Mouse (Mus musculus): Measurements from ENCODE around the gene Harbi1. TPM values are rescaled to one million over a fixed set of nuclear protein-coding genes. Genes with fewer than 3 reads are reported as not detected.

Harbi1 gene
- polyA plus RNA-seq, 1 experiment from 2014 or later = 17.4 TPM

DNA sequence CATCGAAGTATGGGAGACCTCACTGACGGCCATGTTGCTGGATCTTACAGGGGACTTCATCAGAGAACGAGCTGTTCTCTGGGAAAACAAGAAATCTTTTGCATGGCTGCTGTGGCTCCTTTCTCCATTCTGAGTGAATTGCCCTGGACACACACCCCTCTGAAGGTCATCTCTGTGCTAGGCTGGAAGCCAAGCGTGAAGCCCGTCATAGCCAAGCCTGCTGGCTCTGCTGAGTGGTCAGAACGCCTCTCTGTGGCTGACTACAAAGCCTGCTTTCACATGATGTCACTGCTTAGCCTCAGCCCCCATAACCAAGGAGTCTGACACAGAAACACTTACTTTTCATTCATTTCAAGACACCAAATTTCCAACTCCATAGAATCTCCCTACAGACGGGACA lies 21.2 kb upstream of the Harbi1 start:
- Histone ChIP-seq H3K27me3 (ENCODE audit: insufficient read depth, poor library complexity, severe bottlenecking) (no peaks in the 10 kb centered on the region), H3K4me3 (no peak overlapping the region), H3K27ac (no peak overlapping the region), H3K4me1 (no peaks in the 10 kb centered on the region), H3K9me3 (no peaks in the 10 kb centered on the region), H3K36me3 (peaks cover 56% of the 10 kb centered on the region)
- DNase-seq (ENCODE audit: low spot score) = no peak
- 74% methylated on average over 7 of the region's 7 CpGs for WGBS

DNA sequence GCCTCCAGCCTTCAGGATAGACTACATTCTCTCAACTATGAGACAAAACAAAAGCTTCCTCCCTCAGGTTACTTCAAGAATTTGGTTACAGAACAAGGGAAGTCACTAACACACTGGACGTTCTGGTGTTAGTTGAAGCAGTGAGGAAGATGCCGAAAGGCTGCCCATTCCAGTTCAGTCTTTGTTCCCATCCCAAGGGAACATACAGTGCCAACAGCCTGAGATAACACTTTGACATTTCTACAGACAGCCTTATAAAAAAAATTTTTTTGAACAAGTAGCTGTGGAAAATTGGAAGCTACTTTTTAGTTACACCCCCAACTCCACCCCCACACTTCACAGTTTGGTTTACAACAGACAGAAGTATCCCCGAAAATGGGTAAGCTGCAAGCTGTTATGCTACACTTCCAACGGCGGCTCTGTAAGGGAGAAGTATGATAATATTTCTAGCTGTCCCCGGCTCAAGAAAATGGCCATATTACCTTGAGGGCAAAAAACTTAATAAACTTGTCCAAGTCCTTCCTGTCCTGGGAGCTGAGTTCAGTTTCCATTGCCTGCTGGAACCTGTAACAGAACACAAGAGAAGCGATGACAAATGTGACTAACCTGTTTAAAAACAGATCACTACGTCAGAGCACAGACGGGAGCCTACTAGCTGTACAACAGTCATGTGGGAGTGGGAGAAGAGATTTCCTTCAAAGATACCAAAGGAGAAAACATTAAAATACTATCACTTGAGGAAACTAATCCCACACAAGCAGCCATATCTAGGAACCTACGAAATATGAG lies 15.0 kb upstream of the Harbi1 start:
- Histone ChIP-seq H3K4me3 (no peak overlapping the region), H3K9me3 (no peaks in the 10 kb centered on the region), H3K27me3 (ENCODE audit: insufficient read depth, poor library complexity, severe bottlenecking) (no peaks in the 10 kb centered on the region), H3K27ac (no peak overlapping the region), H3K36me3 (peaks cover 20% of the 10 kb centered on the region), H3K4me1 (no peaks in the 10 kb centered on the region)
- DNase-seq (ENCODE audit: low spot score) = no peak
- WGBS = 77% methylated on average over 10 of the region's 10 CpGs

DNA sequence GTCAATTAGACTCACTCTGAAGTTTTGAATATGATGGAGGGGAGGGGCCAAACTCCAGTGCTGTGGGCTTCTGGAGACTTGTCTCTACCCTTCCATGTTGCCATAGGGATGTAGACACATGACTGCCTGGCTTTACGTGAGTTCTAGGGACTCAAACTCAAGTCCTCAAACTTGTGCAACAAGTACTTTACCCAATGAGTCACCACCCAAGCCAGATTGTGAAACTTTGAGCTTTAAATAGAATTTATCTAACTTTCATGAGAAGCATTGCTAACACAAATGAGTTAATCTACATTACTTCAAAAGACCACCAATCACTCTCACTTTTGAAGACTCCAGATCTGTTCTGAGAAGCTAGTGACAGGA lies 14.4 kb upstream of the Harbi1 start:
- no peak for DNase-seq (ENCODE audit: low spot score)
- Histone ChIP-seq H3K9me3 (no peaks in the 10 kb centered on the region), H3K27ac (no peak overlapping the region), H3K4me3 (no peak overlapping the region), H3K27me3 (ENCODE audit: insufficient read depth, poor library complexity, severe bottlenecking) (no peaks in the 10 kb centered on the region), H3K36me3 (peaks cover 20% of the 10 kb centered on the region), H3K4me1 (no peaks in the 10 kb centered on the region)
- 73% methylated on average over 1 of the region's 1 CpGs for WGBS

DNA sequence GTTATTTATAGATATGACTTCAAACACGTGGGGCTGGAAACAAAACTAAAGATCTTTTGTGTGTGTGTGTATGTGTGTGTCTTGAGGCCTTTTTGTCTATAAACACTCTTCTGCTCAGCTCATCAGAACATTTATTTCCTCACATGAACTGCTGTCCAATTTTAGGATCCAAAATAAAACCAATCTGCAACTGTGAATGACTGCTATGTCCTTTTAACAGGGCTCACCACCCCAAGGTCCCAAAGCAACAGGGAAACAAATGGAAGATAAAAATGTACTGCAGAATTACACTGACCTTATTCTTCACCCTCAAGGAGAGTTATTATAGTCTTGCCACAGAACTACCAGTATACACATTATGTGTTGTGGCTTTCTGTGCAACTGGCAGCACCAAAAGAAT lies 11.4 kb upstream of the Harbi1 start:
- Histone ChIP-seq H3K27ac (no peak overlapping the region), H3K27me3 (ENCODE audit: insufficient read depth, poor library complexity, severe bottlenecking) (no peaks in the 10 kb centered on the region), H3K9me3 (no peaks in the 10 kb centered on the region), H3K4me3 (no peak overlapping the region), H3K36me3 (peaks cover 6% of the 10 kb centered on the region), H3K4me1 (no peaks in the 10 kb centered on the region)
- 76% methylated on average over 1 of the region's 1 CpGs for WGBS
- DNase-seq (ENCODE audit: low spot score) = no peak

DNA sequence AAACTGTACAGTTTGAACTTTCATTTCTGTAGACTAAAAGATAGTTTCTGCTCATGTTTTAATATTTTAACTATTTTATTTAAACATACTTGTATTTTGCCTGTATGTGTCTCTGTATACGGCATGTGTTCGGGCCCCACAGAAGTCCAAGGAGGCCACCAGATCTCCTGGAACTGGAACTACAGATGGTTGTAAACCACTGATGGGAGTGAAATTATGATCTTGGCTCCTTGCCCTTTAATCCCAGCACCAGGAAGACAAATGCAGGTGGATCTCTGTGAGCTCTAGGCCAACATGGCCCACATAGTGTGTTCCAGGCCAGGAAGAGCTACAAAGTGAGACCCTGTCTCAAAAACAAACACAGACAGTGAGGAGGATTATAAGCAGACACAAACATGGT lies 9.3 kb upstream of the Harbi1 start:
- Histone ChIP-seq H3K27me3 (ENCODE audit: insufficient read depth, poor library complexity, severe bottlenecking) (no peaks in the 10 kb centered on the region), H3K4me3 (no peak overlapping the region), H3K4me1 (no peaks in the 10 kb centered on the region), H3K9me3 (no peaks in the 10 kb centered on the region), H3K27ac (no peak overlapping the region), H3K36me3 (no peaks in the 10 kb centered on the region)
- 91% methylated on average over 2 of the region's 2 CpGs for WGBS
- DNase-seq (ENCODE audit: low spot score) = no peak

DNA sequence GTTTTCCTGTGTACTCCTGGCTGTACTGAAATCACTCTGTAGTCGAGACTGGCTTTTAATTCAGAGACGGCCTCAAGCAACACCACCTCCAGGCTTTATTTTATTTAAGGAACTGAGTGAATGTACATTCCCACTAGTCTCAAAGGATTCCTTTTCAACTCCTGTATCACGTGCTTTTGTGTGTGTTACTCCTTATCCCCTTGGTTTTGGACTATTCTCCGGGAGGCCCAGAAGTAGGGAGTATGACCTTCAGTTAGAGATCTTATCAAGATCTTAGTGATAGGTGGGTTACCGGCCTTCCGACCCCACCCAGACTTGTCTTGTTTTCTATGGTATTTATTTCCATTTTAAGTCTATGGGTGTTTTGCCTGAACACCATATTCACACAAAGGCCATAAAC lies 4.9 kb upstream of the Harbi1 start:
- no peak overlapping the region for H3K27ac ChIP-seq
- no peaks in the 10 kb centered on the region for H3K36me3 ChIP-seq
- DNase-seq (ENCODE audit: low spot score) = no peak
- no peaks in the 10 kb centered on the region for H3K27me3 ChIP-seq (ENCODE audit: insufficient read depth, poor library complexity, severe bottlenecking)
- H3K9me3 ChIP-seq = no peaks in the 10 kb centered on the region
- H3K4me1 ChIP-seq = peaks cover 7% of the 10 kb centered on the region
- WGBS = 81% methylated on average over 6 of the region's 6 CpGs
- no peak overlapping the region for H3K4me3 ChIP-seq

DNA sequence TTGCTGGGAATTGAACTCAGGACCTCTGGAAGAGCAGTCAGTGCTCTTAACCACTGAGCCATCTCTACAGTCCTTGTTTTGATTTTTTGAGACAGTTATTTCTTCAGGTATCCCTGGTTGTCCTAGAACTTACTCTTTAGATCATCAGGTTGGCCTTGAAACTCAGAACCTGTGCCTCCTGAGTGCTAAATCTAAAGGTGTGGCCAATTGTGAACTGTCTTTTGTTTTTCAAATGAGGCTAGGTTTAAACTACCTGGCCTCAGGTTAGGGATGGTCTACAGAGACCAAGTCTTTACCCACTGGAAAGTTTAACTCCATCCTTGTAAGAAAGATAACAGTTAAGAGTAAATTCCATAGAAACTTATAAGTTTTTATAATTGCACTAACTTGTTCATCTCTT lies 4.2 kb upstream of the Harbi1 start:
- Histone ChIP-seq H3K4me1 (peaks cover 10% of the 10 kb centered on the region), H3K27ac (no peak overlapping the region), H3K4me3 (no peak overlapping the region), H3K36me3 (no peaks in the 10 kb centered on the region), H3K9me3 (no peaks in the 10 kb centered on the region), H3K27me3 (ENCODE audit: insufficient read depth, poor library complexity, severe bottlenecking) (no peaks in the 10 kb centered on the region)
- DNase-seq (ENCODE audit: low spot score) = no peak

DNA sequence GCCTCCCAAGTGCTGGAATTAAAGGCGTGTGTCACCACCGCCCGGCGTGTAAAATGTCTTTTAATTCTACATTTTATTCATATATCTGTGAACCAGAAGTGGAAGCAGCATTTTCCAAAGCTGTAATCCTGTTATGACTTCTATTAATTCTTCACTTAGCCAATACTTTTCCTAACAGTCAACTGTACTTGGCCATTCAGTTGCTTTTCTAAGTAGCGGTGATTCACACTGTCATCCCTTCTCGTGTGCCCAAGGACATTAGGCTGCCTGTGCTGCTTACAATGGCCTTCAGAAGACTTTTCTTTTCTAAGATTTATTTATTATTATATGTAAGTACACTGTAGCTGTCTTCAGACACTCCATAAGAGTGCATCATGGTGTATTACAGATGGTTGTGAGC lies 2.3 kb upstream of the Harbi1 start:
- Histone ChIP-seq H3K27me3 (ENCODE audit: insufficient read depth, poor library complexity, severe bottlenecking) (no peaks in the 10 kb centered on the region), H3K9me3 (no peaks in the 10 kb centered on the region), H3K27ac (no peak overlapping the region), H3K36me3 (no peaks in the 10 kb centered on the region), H3K4me3 (no peak overlapping the region), H3K4me1 (peaks cover 19% of the 10 kb centered on the region)
- WGBS = 87% methylated on average over 6 of the region's 6 CpGs
- no peak for DNase-seq (ENCODE audit: low spot score)

DNA sequence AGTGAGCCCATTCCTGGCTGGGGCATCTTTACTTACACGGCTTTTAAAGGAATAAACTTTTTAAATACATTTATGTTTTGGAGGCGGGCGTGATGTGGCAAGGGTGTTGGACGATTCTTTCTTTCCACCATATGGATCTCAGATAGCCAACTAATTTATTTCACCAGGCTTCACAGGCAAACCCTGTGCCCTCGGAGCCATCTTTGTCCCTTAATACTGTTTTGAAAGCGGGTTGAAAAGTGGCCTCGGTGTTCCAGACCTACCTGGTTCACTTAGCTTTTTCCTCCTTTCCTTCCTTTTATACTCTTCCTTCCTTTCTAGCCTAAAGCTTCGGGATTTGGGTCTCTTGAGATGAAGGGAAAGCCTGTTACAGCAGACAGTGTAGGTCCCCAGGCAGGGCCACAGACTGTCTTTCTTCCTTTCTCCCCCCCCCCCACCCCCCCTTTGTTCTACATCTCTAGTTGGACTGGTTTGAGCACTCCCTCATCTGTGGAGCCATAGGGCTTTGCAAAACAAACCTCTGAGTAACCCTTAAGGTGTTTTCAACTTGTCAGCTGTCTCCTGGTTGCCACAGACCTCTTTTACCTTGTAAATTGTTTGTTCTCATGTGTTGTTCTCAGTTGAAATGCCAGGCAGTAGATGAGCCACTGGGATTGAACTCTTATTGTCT lies 739 bp downstream of the Harbi1 start:
- no peak for DNase-seq (ENCODE audit: low spot score)
- Histone ChIP-seq H3K36me3 (peaks cover 4% of the 10 kb centered on the region; the same call in 1 of the 2 replicates), H3K4me3 (peak overlapping the region; percentile 88), H3K4me1 (peaks cover 19% of the 10 kb centered on the region), H3K27me3 (ENCODE audit: insufficient read depth, poor library complexity, severe bottlenecking) (no peaks in the 10 kb centered on the region), H3K9me3 (no peaks in the 10 kb centered on the region), H3K27ac (peak overlapping the region; percentile 95)
- WGBS = 4% methylated on average over 8 of the region's 8 CpGs

DNA sequence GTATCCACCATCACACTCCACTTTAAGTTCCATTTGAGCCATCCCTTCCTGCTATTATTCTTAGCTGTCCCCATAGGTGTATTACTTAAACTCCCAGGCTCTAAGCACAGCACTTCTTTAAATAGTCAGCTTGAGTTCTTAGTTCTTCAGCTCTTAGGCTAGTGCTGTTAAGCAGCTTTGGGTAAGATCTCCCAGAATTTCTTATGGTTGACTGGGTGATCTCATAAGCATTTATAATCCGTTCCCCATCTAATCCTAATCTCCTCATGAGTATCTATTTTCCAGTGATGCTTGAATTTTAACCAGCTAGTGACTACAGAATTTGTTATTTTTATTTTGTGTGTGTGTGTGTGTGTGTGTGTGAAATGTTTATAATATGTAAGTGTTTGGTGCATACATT lies 4.3 kb downstream of the Harbi1 start:
- no peaks in the 10 kb centered on the region for H3K9me3 ChIP-seq
- H3K4me3 ChIP-seq = no peak overlapping the region
- peaks cover 9% of the 10 kb centered on the region; the same call in 1 of the 2 replicates for H3K36me3 ChIP-seq
- DNase-seq (ENCODE audit: low spot score) = no peak
- no peak overlapping the region for H3K27ac ChIP-seq
- no peaks in the 10 kb centered on the region for H3K27me3 ChIP-seq (ENCODE audit: insufficient read depth, poor library complexity, severe bottlenecking)
- 80% methylated on average over 1 of the region's 1 CpGs for WGBS
- H3K4me1 ChIP-seq = peaks cover 12% of the 10 kb centered on the region

DNA sequence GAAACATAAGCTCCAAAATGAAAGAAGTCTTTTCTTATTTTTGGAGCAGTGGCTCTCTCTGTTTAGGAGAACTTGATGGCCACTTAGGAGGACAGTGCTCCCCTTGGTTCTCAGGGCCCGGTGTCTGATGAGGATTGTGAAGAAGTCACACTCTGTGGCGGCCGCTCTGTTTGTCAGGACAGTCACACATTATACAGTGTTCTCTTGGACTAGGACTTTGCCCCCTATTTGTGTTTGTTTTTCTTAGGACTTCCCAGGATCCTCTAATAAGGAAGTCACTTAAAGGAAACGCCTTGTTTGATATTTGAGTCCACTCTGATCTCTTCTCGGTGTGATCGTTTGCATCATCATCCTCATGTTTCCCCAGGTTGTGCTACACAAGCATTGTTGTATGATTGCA lies 7.6 kb downstream of the Harbi1 start:
- 90% methylated on average over 6 of the region's 6 CpGs for WGBS
- Histone ChIP-seq H3K27me3 (ENCODE audit: insufficient read depth, poor library complexity, severe bottlenecking) (no peaks in the 10 kb centered on the region), H3K27ac (no peak overlapping the region), H3K36me3 (peaks cover 22% of the 10 kb centered on the region), H3K9me3 (no peaks in the 10 kb centered on the region), H3K4me1 (no peaks in the 10 kb centered on the region), H3K4me3 (no peak overlapping the region)
- no peak for DNase-seq (ENCODE audit: low spot score)

DNA sequence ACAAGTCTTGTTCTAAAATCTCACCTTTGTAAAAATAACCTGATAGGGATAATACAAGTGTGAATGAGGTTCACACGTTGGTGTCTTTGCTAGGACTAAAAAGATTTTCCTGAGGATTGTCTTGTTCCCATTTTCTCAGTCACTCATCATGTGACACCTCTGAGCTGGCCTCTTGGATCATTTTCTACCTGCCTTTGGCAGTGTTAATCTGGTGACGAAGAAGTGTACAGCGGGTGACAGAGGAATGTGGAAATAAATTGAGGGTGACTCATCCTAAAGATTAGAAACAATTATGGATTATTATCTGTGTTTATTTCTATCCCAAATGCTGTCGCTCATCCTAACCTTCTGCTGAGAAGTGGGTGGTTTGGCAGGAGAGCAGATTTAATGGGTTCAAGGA lies 12.7 kb downstream of the Harbi1 start:
- DNase-seq (ENCODE audit: low spot score) = peak; percentile 3
- Histone ChIP-seq H3K9me3 (no peaks in the 10 kb centered on the region), H3K27ac (no peak overlapping the region), H3K4me1 (no peaks in the 10 kb centered on the region), H3K4me3 (no peak overlapping the region), H3K36me3 (peaks cover 18% of the 10 kb centered on the region), H3K27me3 (ENCODE audit: insufficient read depth, poor library complexity, severe bottlenecking) (no peaks in the 10 kb centered on the region)
- 61% methylated on average over 4 of the region's 4 CpGs for WGBS

DNA sequence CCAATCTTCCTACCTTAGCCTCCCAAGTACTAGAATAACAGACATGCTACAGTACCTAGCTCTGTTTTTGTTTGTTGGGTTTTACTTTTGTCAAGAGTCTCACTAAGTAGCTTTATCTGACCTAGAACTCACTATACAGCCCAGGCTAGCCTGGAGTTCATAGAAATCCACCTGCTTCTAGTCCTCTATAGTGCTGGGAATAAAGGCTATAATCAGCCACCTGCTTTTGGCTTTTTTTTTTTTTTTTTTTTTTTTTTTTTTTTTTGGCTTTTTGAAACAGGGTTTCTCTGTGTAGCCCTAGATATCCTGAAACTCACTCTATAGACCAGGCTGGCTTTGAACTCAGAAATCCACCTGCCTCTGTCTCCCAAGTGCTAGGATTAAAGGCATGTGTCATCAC lies 13.3 kb downstream of the Harbi1 start:
- Histone ChIP-seq H3K4me3 (no peak overlapping the region), H3K36me3 (peaks cover 16% of the 10 kb centered on the region), H3K27ac (no peak overlapping the region), H3K4me1 (no peaks in the 10 kb centered on the region), H3K9me3 (no peaks in the 10 kb centered on the region), H3K27me3 (ENCODE audit: insufficient read depth, poor library complexity, severe bottlenecking) (no peaks in the 10 kb centered on the region)
- DNase-seq (ENCODE audit: low spot score) = no peak

DNA sequence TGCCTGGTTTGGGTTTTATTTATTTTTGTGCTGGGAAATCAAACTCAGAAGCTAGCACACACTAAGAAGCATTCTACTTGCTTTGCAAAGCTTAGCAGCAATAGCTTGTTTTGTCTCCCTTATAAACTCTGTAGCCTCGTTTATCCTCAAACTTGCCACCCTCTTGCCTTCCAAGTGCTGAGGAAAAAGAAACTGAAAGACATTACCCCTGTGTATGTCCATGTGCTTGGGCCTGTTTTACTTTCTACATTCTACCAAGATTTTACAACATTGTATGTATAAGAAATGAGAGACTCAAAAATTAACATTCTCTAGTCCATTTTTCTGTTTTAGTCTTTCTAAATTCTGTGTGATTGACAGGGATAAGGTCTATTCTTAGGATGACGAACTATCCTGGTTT lies 14.1 kb downstream of the Harbi1 start:
- Histone ChIP-seq H3K4me1 (no peaks in the 10 kb centered on the region), H3K27me3 (ENCODE audit: insufficient read depth, poor library complexity, severe bottlenecking) (no peaks in the 10 kb centered on the region), H3K9me3 (no peaks in the 10 kb centered on the region), H3K36me3 (peaks cover 13% of the 10 kb centered on the region), H3K27ac (no peak overlapping the region), H3K4me3 (no peak overlapping the region)
- DNase-seq (ENCODE audit: low spot score) = no peak
- 65% methylated on average over 2 of the region's 2 CpGs for WGBS
